Mouse (Mus musculus) spleen, embryonic (tissue): Measurements from ENCODE around the gene Thoc5.

Experiments used
- CTCF ChIA-PET: fragments of 350-600 bp; sonication (Branson Sonifier 250); formaldehyde crosslinking; loops from one replicate; lab custom pipeline; 2022; lab: Charles Lee

Thoc5 gene

GRCm38 (mm10) chr11:4972967-4973870 is 78.1 kb downstream of the Thoc5 start:
- CTCF ChIA-PET: interaction anchor here (0.5 to 1.4 kb wide), 7 partner anchors 11 to 902 kb away, joined by 3 to 19 read pairs (median 4); partner anchors contain the start of gene Gas2l1

- CTCF ChIA-PET: interaction anchor here (0.7 to 1.4 kb wide), 2 partner anchors 12 to 91 kb away, joined by 4 read pairs; partner anchors contain the start of gene Gas2l1
Observed at GRCm38 (mm10) chr11:4973871-4974256, 78.7 kb downstream of the Thoc5 start.

- CTCF ChIA-PET: interaction anchor here (0.5 to 0.8 kb wide), 2 partner anchors 44 to 163 kb away, joined by 3 to 4 read pairs; no protein-coding TSS in a partner anchor
Observed at GRCm38 (mm10) chr11:4974376-4975122, 79.4 kb downstream of the Thoc5 start.

GRCm38 (mm10) chr11:4975623-4976022 is 80.5 kb downstream of the Thoc5 start:
- CTCF ChIA-PET: interaction anchor here (0.8 to 1.0 kb wide), 2 partner anchors 10 to 43 kb away, joined by 3 read pairs; no protein-coding TSS in a partner anchor
